Mouse (Mus musculus) cerebellum, adult 9-11 months (tissue): ENCODE results near the gene Gstm1.
A peak's percentile ranks its signal among the peaks of the same experiment; 100 is the strongest.
"Not testable (repeated sequence)": the region's sequence is repeated elsewhere in the genome, so short reads cannot be mapped to it uniquely, and the experiment has no call there.

ENCODE experiments used
- DNase-seq: peaks from one replicate; pipeline ENCODE4 v3.0.0; 2022

The Gstm1 gene

DNA sequence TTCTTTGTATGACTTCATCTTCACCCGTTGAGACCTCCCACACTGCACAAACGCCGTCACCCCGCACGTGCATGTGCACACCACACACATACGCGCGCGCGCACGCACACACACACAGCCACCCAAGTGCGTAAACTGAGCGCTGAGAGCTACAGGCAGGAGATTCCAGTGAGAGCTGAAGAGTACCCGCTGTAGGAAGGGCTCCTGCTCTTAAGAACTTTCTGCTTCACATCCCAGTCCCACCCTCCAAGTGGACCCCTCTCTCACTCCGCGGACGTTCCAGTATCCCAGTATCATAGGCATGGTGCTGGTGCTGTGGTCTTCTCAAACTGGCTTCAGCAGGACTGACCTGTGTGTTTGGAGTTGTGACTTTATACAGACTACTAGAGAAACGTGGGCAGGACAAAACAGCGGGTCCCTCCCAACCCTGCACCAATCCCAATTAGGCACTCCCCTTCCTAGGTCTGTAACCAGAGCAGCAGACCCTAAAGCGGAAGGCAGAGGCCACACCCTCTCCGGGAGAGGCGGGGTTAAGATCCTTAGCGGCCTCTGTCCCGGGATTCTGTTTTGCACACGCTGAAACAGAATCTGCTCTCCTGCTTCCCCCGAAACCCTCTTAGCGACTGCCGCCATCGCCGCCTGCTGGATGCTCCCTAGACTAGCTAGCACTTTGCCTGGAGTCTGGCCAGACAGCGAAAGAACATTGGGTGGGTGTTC, at the start of gene Gstm1:
Gene Gstm1 (minus strand): TSS at position 501 of the 717 bp plus-strand sequence.
- DNase-seq, result peak; percentile 90

DNA sequence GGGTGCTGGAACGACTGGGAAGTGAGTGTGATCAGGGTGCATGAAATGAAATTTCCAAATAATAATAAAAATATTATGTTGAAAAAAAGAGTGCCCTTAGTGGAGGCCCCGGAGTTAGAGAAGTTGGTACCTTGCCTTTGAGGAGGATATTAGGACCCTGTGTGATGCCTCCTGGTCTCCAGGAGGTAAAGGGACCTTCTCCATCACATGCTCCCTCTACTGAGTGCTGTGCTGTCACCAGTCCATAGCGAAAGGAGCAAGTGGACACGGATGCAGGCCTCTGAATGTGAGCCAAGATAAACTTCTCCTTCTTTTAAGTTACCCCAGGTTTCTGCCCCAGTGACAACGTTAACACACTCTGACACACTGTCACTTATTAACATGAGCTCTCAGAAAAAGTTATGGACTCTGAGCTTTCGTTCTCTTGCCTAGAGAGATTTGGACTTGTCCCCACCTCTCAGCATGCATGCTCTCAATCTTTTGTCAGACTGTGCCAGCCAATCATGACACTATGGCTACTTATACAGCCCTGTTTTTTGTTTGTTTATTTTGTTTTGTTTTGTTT, 49.7 kb upstream of the Gstm1 start:
- DNase-seq, result no peak

DNA sequence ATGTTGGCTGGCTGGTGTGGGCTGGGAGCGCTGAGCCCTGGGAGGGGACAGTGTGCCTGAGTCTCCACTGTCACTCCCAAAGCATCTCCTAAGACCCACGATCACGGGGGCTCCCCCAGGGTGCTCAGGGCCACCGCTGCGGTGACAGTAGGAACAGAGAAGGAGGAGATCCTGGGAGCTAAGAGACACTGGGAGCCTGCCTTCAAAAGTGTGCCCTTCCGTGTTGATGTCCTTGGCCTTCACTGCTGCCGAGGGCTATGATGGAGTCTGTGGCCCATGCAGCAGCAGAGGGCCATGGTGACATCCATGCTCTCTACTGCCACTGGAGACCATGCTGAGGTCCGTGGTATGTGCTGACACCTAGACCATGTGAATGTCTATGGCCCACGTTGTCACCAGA, 47.8 kb upstream of the Gstm1 start:
- no peak for DNase-seq

DNA sequence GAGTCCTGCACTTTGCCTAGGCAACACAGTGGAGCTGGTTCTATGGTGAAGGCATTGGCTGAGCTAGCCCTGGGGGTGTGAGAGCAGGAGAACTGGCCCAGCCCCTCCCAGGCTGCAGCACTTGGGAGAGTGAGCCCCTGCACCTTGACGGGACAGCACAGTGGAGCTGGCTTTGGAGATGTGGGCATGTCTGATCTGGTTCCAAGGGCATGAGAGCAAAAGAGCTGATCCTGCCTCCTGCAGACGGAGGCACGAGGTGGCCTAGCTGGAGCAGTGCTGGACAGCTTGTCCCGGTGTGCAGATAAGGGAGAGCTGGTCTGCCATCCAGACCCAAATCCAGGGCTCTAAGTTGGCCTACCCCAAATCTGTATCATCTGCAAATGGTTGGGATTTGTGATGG, 46.9 kb upstream of the Gstm1 start:
- no peak for DNase-seq

DNA sequence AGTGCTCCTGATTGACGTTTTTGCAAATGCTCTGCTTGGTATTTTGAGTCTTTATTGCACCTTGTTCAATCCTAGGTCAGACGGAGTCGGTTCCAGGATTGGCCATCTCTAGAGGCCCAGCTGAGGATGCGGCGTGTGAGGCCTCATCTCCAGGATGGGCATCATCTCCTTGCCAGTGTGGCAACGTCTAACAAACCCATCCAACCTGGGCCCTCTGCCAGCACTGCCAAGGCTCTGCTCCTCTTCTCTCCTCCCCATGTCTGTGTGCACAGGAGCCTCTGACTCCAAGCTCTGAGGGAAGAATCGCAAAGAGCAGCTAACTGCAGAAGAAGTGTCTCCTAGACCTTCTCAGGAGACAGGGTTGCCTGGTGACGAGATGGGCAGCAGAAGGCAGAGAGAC, 44.9 kb upstream of the Gstm1 start:
- no peak for DNase-seq

DNA sequence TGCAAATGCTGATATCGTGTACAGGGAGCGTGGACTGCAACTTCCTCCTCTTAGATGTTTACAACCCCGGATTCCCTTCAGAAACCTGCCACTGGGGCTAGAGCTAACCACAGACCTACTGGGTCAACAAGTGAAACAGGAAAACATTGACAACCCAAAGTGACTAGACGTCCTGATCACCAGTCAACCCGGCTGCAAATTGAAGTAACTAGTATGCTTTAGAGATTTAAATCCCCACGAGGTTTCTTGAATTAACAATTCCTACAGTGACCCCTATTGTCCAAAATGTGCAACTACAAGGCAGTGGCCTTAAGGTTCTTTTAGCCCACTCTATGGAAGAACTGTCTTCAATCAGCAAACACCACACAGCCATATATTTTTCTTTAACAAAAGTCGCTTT, 43.6 kb upstream of the Gstm1 start:
- no peak for DNase-seq

DNA sequence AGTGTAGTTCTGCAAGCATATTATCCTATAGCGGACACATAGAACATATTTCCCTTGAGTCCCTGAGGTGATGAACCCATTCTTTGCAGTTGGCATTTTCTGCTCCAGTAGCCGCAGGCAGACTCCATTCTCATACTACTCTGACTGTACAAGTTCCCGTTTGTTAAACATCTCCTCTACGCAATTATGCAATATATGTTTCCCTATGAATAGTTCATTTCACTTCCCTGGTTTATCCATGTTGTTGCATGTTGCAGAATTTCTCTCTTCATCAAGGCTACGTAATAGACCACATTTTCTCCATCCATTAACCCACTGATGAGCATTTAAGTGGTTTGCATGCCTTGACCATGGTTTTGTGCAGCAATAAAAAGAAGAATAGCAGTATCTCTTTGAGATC, 32.7 kb upstream of the Gstm1 start:
- DNase-seq, result no peak

DNA sequence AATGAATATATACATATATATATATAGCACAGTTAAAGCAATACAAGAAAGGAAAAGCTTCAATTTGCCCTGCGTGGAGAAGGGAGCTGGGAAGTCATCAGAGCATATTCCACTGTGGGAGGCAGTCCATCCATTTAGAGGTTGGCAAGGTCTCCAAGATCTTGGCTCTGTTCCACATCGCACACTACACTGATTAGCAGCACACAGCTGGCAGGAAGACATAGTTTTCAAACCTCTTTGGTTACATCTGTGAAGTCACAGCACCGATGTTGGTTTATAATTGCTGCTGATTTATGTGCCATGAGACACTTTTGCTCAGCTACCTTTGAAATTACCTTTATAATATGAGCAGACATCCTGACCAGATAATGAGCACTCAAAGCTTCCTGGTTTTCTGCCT, 30.5 kb upstream of the Gstm1 start:
- no peak for DNase-seq

DNA sequence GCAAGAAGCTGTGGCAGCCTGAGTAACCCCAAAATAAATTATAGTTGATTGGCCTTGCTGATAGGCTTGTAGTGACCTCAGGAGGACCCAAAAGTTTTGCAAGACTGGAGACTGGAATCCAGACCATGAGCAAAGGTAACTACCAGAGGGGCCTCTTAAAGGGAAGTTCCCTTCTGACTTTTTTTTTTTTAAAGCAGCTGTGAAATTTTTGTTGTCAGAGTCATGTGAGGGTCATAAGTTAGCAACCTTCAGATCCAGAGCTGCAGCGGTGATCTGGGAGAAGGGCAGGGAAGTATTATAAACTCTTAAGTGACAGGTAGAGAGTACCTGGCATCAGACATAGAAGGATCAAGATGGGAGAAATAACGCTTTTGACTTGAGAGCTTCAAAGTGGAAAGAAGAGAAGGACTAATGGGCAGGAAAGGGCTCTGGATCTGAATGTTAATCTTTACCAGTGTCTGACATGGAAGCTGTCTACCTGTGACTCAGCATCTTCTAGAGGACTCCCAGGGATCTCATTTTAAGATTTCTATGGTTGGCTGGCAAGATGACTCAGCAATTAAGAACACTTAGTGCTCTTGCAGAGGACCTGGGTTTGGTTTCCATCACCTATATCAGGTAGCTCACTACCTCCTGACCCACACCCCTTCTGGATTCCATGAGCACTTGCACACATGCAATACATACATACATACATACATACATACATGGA, 29.3 kb upstream of the Gstm1 start:
- no peak for DNase-seq

DNA sequence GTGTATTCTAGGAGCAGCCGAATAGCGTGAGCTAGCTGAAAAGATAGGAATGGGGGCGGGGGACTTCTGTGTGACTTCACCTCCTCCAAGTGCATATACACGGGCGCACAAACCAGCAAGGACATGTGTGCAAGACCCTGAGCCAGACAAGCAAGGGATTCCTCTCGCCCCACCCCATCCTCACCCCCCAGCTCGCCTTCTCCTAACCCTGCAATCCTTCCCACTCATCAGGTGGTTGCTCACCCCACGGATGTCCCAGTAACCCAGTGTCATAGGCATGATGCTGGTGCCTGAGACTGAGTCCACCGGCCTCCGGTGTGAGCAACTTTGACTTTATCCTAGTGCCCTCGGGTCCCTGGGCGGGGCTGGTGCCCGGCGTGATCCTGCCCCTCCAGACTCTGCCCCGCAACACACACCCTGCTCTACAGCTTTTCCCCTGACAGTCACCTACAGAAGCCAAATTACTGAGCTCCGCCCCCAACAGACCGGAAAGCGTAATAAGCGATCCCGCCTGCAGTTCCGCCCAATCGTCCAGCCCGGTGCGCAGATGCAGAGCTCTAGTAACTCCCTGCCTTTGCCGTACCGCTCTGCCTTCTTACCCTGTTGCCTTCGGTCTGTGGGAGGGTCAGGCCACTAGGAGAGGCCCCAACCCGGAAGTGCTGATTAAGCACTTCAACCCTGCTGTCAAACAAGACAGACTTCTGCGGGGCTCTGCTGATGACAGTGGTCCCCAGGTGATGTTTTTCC, 26.8 kb upstream of the Gstm1 start, which contains the start of gene Gstm4:
Gene Gstm4 (minus strand): TSS at position 501 of the 747 bp plus-strand sequence.
- DNase-seq, result peak; percentile 88

DNA sequence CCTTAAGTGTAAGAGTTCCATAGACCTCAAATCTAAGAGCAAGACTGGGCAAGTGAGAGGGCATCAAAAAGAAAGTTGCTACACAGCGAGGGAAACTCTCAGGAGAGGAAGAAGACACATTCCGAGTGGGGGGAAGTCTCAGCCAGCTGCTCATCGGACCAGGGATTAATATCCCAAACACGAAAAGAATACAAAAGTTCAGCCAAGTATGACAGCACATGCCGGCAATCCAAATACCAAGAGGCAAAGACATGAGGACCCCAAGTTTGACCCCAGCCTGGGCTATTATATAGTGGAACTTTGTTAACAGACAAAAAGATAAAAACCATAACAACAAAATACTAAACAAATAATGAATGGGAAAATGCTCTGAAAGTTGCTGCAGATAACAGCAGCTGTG, 15.4 kb upstream of the Gstm1 start:
- no peak for DNase-seq

DNA sequence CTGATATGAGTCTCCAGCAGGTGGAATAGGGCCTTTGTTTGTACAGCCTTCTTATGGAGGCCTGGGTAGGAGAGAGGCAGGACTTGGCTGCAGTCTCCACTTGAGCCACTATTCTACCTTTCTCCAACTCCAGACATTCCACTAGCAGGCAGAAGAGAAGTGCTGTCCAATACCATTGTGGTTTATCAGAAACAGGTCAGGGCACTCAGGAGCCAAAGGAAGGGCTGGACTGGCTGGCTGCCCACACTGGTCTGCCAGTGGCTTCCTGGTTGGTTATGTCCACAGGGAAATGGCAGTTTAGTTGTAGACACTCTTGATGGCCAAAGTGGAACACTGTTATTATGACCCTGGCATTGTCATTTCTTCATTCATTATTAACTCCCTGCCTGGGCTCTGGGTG, 14.3 kb upstream of the Gstm1 start:
- DNase-seq, result no peak

DNA sequence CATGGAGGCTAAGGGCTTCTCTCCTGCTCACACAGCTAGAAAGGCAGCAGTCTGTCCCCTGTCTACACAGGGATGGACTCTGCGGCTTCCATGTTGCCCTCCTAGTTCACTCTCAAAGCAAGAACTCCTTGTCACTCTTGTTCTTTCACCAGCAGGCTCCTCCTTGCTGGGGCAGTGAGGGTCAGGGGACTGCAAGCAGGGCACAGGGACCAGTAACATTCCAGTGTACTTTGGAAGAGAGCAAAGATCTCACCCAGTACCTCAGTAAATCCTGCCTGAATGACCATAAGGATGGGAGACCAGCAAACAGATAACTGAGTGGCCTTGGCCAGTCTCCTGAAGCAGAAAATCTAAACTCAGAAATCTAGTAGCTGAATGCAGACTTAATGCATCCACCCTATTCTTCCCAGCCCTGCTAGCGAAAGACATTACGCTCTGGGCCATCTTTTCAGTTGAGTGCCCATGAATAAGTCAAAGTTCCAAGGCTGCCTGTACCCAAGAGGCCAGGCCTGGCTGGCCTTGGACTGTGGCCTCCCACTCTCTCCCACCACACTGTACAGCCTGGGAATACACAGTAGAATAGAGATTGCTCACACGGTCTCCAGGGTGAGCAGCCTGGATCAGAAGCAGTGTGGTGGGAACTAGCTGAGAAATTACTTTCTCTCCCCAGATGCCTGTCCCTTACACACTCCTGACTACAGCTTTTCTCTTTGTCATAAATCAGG, 11.0 kb upstream of the Gstm1 start:
- DNase-seq, result no peak

DNA sequence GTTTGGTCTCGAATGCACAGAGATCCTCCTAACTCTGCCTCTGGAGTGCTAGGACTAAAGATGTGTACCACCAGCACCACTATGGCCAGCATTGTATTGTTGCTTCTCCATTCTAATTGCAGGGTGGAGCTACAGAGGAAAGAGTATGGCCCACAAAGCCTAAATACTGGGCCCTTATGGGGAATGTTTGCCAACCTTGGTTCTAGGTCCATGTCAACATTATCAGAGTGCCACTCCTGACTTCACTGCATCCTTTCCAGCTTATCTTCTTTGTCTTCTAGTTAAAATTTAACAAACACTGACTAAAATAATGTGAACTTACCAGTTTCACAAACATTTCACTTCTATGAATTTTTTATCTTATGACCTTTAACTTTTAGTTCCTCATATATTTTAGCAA, 8.8 kb upstream of the Gstm1 start:
- no peak for DNase-seq

DNA sequence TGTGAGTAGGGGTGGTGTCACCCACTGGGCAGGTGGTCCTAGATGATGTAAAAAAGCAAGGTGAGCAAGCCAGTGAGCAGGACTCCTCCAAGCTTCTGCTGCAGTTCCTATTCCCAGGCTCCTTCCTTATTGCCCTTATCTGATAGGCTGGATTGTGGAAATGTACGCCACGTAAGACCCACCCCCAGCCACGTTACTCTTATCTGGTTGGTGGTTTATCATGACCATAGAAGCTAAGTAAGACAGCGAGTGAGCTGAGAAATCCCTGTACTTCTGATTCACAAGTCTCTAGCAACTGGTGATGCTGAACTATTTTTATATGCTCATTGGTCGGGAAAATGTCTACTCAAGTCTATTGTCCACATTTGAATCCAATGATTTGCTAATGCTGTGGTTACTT, 8.3 kb upstream of the Gstm1 start:
- DNase-seq, result no peak

DNA sequence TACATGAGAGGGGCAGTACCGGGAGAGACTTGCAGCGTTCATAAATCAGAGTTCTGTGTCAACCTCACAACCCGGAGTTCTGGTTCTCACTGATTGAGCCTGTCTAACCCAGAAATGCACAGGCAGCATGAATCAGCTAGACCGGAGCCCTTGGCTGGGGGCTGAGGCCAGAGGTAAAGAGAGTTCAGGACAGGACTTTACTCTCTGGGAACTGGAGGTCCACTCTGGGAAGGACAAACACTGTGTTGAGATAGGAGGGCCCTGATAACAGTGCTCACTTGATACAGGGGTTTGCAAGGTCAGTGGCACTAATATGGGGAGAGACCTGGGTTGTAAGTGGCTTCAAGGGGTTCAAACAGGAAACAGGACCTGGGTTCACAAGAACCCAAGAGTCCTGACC, 7.5 kb upstream of the Gstm1 start:
- no peak for DNase-seq

DNA sequence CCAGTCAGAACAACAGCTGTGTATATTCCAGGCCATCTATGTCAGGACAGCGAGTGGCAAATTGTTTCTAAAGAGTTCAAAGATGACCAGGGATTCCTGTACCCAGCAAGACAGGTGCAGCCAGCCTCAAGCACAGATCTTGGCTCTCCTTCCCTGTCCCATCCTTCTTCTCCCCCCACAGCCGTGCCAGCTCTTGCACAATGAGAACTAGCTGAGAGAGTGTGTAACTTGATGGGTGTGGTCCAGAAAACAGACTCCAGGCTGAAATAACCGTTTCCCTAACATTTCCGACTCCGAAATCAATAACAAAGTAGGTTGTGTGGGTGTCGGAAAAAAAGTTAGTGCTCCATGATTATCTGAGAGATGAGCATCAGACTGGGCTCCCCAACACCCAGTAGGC, 4.9 kb upstream of the Gstm1 start:
- no peak for DNase-seq

DNA sequence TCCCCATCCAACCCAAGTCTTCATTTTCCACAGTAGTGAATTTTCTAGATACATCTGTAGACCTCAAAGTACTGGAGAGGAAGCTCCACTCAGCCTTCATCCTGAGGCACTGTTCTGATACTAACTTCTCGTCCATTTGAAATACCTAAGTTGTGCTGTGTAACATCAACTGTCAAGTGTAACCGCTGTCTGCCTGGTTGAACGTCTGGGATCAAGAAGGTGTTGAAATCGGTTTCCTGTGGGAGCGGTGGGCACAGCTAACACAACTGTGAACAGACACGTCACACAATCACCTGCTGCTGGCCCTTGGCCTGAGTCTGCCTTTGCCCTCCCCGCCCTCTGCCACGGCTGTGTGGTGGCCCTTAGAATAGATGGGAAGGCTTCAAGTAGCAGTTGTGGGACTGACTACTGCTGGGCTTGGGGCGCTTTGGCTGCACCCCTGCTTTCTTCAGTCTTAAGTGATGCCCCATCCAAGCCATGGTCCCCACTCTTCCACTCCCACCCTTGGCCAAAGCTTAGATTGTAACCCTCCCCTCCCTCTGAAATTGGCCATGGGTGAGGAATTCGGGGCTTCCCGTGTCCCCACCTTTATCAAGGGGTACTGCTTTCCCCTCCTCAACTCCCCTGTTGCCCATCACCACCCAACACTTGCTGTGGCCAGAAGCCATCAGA, 2.7 kb upstream of the Gstm1 start:
- not testable (repeated sequence) for DNase-seq

DNA sequence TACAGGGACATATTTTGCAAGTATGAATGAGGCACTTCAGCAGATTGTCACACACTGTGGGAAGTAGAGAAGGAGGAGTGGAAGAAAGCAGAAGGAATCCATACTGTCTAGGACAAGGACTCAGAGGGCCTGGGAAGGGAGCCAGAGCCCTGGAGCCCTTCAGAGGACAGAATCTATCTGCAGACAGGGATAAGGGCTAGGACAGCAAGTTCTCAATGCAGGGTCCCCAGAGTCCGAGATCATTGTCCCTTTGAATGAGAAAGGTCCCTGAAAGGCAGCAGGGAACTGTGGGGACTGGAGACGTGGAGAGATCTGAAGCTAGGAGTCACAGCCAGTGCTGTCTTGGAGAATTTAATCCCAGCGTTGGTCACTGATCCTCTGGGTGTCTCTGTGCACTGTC, 1.5 kb upstream of the Gstm1 start:
- not testable (repeated sequence) for DNase-seq

DNA sequence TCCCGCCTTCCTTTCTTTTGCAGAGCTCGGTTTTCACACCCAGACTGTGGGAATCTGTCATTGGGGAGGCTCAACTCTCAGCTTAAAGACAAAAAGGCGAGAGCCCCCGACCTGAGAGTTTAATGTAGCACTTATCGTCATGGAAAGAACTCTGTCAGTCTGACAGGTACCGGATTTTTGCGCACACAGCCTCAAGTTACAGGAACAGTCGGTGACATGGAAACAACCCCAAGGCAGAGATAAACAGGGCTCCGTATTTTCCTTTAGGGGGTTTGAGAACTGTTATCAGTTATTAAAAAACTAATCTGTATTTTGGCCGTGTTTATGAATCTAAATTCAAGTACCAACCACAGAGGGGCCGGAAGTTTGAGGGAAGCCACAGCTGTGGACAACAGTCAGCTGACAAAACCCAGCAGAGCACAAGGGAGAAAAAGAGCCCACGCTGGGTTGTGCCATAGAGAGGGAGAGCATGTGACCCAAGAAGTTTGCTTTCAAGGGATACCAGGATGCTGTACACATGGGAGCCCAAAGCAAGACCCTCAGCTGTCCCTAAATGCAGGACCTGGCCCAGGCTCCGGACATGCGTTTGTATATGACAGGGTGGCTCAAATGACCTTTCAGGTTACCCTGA, 532 bp upstream of the Gstm1 start:
- DNase-seq, result no peak

DNA sequence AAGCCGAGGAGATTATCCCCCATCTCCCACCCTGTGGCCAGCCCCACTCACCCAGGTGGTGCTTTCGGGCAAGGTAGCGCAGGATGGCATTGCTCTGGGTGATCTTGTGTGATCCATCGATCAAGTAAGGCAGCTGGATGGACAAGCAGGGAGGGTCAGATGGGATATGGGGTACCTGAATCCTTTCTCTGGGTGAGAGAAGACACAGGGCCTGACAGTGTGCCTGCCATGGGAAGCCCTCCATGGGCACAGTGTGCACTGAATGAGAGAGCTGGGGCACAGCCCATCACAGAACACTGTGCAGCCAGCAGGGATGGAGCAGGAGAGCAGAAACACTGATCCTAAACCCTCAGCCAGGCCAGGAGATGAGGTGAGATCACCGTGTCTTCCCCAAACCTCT, 1.3 kb downstream of the Gstm1 start:
- not testable (repeated sequence) for DNase-seq

DNA sequence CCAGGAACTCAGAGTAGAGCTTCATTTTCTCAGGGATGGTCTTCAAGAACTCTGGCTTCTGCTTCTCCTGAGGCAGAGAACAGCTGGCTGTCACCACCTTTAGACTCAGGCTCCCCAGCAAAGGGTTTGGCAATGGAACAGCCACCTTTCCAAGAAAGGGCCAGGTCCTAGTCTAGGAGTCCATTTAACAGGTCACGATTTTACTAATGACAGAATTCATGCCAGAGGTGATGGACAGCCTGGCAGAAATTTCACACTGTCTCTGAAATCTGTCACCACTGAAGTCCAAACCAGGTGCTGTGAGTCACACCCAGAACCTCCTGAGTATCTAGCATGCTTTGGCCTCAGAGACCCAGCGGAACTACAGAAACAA, 2.8 kb downstream of the Gstm1 start:
- DNase-seq, result no peak
